Mouse (Mus musculus) heart, postnatal 0 days (tissue): ENCODE measurements around the gene Ptprn2. TPM values are rescaled to one million over a fixed set of nuclear protein-coding genes. Genes with fewer than 3 reads are reported as not detected.

Experiments
- ATAC-seq: fragments of 200-750 bp; cut with Nextera tagmentation; 2 replicates; pipeline ENCODE4 v1.8.0; 2017; ENCODE audit warnings: low read depth, moderate number of reproducible peaks, moderate library complexity; ENCODE audit not compliant: insufficient read depth
- DNase-seq: peaks from one replicate; pipeline ENCODE4 v3.0.0-alpha.2; 2016; ENCODE audit warnings: low spot score
- H3K27ac ChIP-seq: fragments of 300-500 bp; sonication (generic); 2 replicates; pipeline ENCODE4 v1.5.1; 2014; ENCODE audit warnings: low read depth, mild to moderate bottlenecking
- H3K27me3 ChIP-seq: fragments of 300-500 bp; sonication (generic); 2 replicates; pipeline ENCODE4 v1.6.1; 2014; ENCODE audit warnings: low read length, mixed read lengths; ENCODE audit not compliant: control insufficient read depth, insufficient read depth
- H3K36me3 ChIP-seq: fragments of 300-500 bp; sonication (generic); replicated peaks from 2 replicates; pipeline ENCODE4 v1.6.1; 2014; ENCODE audit warnings: low read length, mixed read lengths; ENCODE audit not compliant: control insufficient read depth, insufficient read depth
- H3K4me1 ChIP-seq: fragments of 300-500 bp; sonication (generic); 2 replicates; pipeline ENCODE4 v1.6.1; 2014; ENCODE audit warnings: antibody characterized with exemption; ENCODE audit not compliant: control insufficient read depth, insufficient read depth
- H3K4me2 ChIP-seq: fragments of 300-500 bp; sonication (generic); 2 replicates; pipeline ENCODE4 v1.6.1; 2014; ENCODE audit warnings: low read depth, mild to moderate bottlenecking, low read length, moderate library complexity
- H3K4me3 ChIP-seq: fragments of 300-500 bp; sonication (generic); 2 replicates; pipeline ENCODE4 v1.5.1; 2014; ENCODE audit warnings: low read depth, low read length
- H3K9ac ChIP-seq: fragments of 300-500 bp; sonication (generic); replicated peaks from 2 replicates; pipeline ENCODE4 v1.6.1; 2014; ENCODE audit warnings: low read depth, low read length, mixed read lengths
- H3K9me3 ChIP-seq: fragments of 300-500 bp; sonication (generic); replicated peaks from 2 replicates; pipeline ENCODE4 v1.6.1; 2016; ENCODE audit warnings: low read length; ENCODE audit not compliant: control insufficient read depth
- CTCF ChIP-seq: IDR thresholded peaks from 2 replicates; pipeline ENCODE4 v1.5.1; 2016; ENCODE audit warnings: antibody characterized with exemption, control low read depth, low read depth
- EP300 ChIP-seq: IDR thresholded peaks from 2 replicates; pipeline ENCODE4 v1.6.1; 2016; ENCODE audit warnings: antibody characterized with exemption, low read depth
- WGBS: fragments of 180-500 bp; shearing (Covaris S2); extraction: QIAGEN DNeasy Blood & Tissue Kit; methylation state at CpG from one replicate; pipeline ENCODE4 v1.1.7; 2014; 5-methylcytosine and 5-hydroxymethylcytosine counted together
- polyA plus RNA-seq: library from polyadenylated mRNA; unstranded; fragments of >200 nt; fragmentation: Nextera tagmentation; extraction: Ambion mirVana; gene quantifications from 2 replicates; pipeline ENCODE4 v1.2.1, GENCODE M21; 2015
- total RNA-seq: library from RNA; depleted of rRNA; stranded (reverse); fragments of >200 nt; gene quantifications from 2 replicates; pipeline ENCODE4 v1.2.3, GENCODE M21; 2014; ENCODE audit warnings: low replicate concordance

The Ptprn2 gene
- total and polyA plus RNA-seq, 2 experiments from 2014 or later = not detected

- Histone ChIP-seq H3K9ac (no peak overlapping the region), H3K4me3 (no peak overlapping the region), H3K4me1 (no peaks in the 10 kb centered on the region), H3K27ac (no peak overlapping the region), H3K36me3 (no peaks in the 10 kb centered on the region), H3K9me3 (no peaks in the 10 kb centered on the region), H3K27me3 (no peaks in the 10 kb centered on the region), H3K4me2 (no peak overlapping the region)
- no peak for ATAC-seq
- no peak for DNase-seq
- TF ChIP-seq CTCF = no peak
- TF ChIP-seq EP300 = no peak
- WGBS = 75% methylated on average over 22 of the region's 22 CpGs
Measured at GRCm38 (mm10) chr12:116919691-116920526, 434.4 kb downstream of the Ptprn2 start.

- Histone ChIP-seq H3K9ac (no peak overlapping the region), H3K27me3 (no peaks in the 10 kb centered on the region), H3K4me2 (no peak overlapping the region), H3K36me3 (no peaks in the 10 kb centered on the region), H3K9me3 (no peaks in the 10 kb centered on the region), H3K4me3 (no peak overlapping the region), H3K27ac (no peak overlapping the region), H3K4me1 (no peaks in the 10 kb centered on the region)
- no peak for TF ChIP-seq EP300
- no peak for TF ChIP-seq CTCF
- DNase-seq (no peak), ATAC-seq (no peak)
- WGBS = 60% methylated on average over 5 of the region's 5 CpGs
Measured at GRCm38 (mm10) chr12:116927115-116927514, 441.6 kb downstream of the Ptprn2 start.

GRCm38 (mm10) chr12:116927516-116927915, 442.0 kb downstream of the Ptprn2 start:
- H3K4me2 ChIP-seq = no peak overlapping the region
- H3K9me3 ChIP-seq = no peaks in the 10 kb centered on the region
- H3K4me1 ChIP-seq = no peaks in the 10 kb centered on the region
- no peaks in the 10 kb centered on the region for H3K27me3 ChIP-seq
- TF ChIP-seq EP300 (no peak), CTCF (no peak)
- H3K9ac ChIP-seq = no peak overlapping the region
- H3K27ac ChIP-seq = no peak overlapping the region
- no peak for ATAC-seq
- H3K36me3 ChIP-seq = no peaks in the 10 kb centered on the region
- WGBS = 67% methylated on average over 1 of the region's 1 CpGs
- DNase-seq = no peak
- no peak overlapping the region for H3K4me3 ChIP-seq

- Histone ChIP-seq H3K9me3 (no peaks in the 10 kb centered on the region), H3K4me2 (no peak overlapping the region), H3K4me1 (no peaks in the 10 kb centered on the region), H3K9ac (no peak overlapping the region), H3K27ac (no peak overlapping the region), H3K27me3 (no peaks in the 10 kb centered on the region), H3K36me3 (no peaks in the 10 kb centered on the region), H3K4me3 (no peak overlapping the region)
- TF ChIP-seq EP300 (no peak), CTCF (no peak)
- WGBS = 65% methylated on average over 3 of the region's 3 CpGs
- DNase-seq = no peak
- ATAC-seq = no peak
Measured at GRCm38 (mm10) chr12:116938158-116938854, 452.8 kb downstream of the Ptprn2 start.

- no peak overlapping the region for H3K9ac ChIP-seq
- TF ChIP-seq CTCF = no peak
- TF ChIP-seq EP300 = no peak
- H3K27ac ChIP-seq = no peak overlapping the region
- no peak overlapping the region for H3K4me2 ChIP-seq
- DNase-seq (no peak), ATAC-seq (no peak)
- H3K4me1 ChIP-seq = no peaks in the 10 kb centered on the region
- H3K27me3 ChIP-seq = no peaks in the 10 kb centered on the region
- no peak overlapping the region for H3K4me3 ChIP-seq
- H3K9me3 ChIP-seq = no peaks in the 10 kb centered on the region
- H3K36me3 ChIP-seq = no peaks in the 10 kb centered on the region
- 79% methylated on average over 5 of the region's 5 CpGs for WGBS
Measured at GRCm38 (mm10) chr12:116943883-116944282, 458.4 kb downstream of the Ptprn2 start.
